Mouse (Mus musculus) cerebellum, postnatal 36 days (tissue): Measurements from ENCODE around the gene Tmem230.

Experiments
- DNase-seq, 2 experiments: peaks; one replicate each; pipeline ENCODE4 v3.0.0; 2021 to 2022; ENCODE audit warnings: mixed read lengths in 2 of 2

Gene Tmem230

GRCm38 (mm10) chr2:132232413-132232945 lies 15.1 kb downstream of the Tmem230 start:
- no peak for DNase-seq

GRCm38 (mm10) chr2:132224359-132224758 lies 23.2 kb downstream of the Tmem230 start:
- DNase-seq, result no peak

- no peak for DNase-seq
Observed at GRCm38 (mm10) chr2:132221611-132222073, 26.0 kb downstream of the Tmem230 start.

GRCm38 (mm10) chr2:132211995-132212656 lies 35.5 kb downstream of the Tmem230 start:
- no peak for DNase-seq

- no peak for DNase-seq
Observed at GRCm38 (mm10) chr2:132210806-132211312, 36.7 kb downstream of the Tmem230 start.

GRCm38 (mm10) chr2:132208246-132208881 lies 39.2 kb downstream of the Tmem230 start:
- DNase-seq, result no peak

GRCm38 (mm10) chr2:132206316-132206881 lies 41.2 kb downstream of the Tmem230 start:
- no peak for DNase-seq

- DNase-seq, result no peak
Observed at GRCm38 (mm10) chr2:132205549-132205948, 42.1 kb downstream of the Tmem230 start.

GRCm38 (mm10) chr2:132203773-132204172 lies 43.8 kb downstream of the Tmem230 start:
- DNase-seq, result no peak

- DNase-seq, result no peak
Observed at GRCm38 (mm10) chr2:132203186-132203585, 44.4 kb downstream of the Tmem230 start.

- DNase-seq, result no peak
Observed at GRCm38 (mm10) chr2:132198017-132198933, 49.3 kb downstream of the Tmem230 start.

- no peak for DNase-seq
Observed at GRCm38 (mm10) chr2:132195602-132196001, 52.0 kb downstream of the Tmem230 start.

GRCm38 (mm10) chr2:132190602-132191161 lies 56.9 kb downstream of the Tmem230 start:
- DNase-seq, result no peak
